Mouse (Mus musculus) gastrocnemius, adult 8-10 months (tissue): ENCODE measurements around the gene Peli2. TPM values are rescaled to one million over a fixed set of nuclear protein-coding genes. Genes with fewer than 3 reads are reported as not detected.

ENCODE experiments used
- DNase-seq, 2 experiments: peaks; one replicate each; pipeline ENCODE4 v3.0.0; 2022; ENCODE audit warnings: low spot score in 2 of 2
- total RNA-seq, 4 experiments: library from RNA; stranded (reverse); gene quantifications; 2 replicates each; pipeline ENCODE4 v1.2.4; 2022

Peli2 gene
- total RNA-seq, 4 experiments from 2014 or later: 8.3 to 15.3 (median 11.4) TPM

- no peak for DNase-seq
These were observed 166.3 kb downstream of the Peli2 start for GRCm38 (mm10) chr14:48286949-48287348.

DNA sequence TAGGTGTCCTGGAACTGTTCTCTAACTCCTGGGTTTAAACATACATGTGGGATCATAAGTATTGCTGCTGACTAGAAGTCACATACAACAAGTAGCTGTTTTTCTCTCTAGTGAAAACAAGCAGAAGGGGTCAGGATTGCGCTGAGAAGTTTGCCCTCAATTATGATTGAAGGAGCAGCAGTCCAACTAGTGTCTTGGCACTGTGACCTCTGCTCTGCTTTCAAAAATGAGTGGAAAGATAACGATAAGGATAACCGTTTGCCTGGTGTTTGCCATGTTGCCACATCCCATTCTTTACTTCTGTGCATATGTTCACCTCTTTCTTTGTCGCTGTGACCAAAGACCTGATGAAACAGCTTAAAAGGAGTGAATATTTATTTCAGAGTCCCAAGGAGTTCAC, 167.0 kb downstream of the Peli2 start:
- DNase-seq: no peak

- no peak for DNase-seq
These were observed 168.0 kb downstream of the Peli2 start for GRCm38 (mm10) chr14:48288600-48288999.

DNA sequence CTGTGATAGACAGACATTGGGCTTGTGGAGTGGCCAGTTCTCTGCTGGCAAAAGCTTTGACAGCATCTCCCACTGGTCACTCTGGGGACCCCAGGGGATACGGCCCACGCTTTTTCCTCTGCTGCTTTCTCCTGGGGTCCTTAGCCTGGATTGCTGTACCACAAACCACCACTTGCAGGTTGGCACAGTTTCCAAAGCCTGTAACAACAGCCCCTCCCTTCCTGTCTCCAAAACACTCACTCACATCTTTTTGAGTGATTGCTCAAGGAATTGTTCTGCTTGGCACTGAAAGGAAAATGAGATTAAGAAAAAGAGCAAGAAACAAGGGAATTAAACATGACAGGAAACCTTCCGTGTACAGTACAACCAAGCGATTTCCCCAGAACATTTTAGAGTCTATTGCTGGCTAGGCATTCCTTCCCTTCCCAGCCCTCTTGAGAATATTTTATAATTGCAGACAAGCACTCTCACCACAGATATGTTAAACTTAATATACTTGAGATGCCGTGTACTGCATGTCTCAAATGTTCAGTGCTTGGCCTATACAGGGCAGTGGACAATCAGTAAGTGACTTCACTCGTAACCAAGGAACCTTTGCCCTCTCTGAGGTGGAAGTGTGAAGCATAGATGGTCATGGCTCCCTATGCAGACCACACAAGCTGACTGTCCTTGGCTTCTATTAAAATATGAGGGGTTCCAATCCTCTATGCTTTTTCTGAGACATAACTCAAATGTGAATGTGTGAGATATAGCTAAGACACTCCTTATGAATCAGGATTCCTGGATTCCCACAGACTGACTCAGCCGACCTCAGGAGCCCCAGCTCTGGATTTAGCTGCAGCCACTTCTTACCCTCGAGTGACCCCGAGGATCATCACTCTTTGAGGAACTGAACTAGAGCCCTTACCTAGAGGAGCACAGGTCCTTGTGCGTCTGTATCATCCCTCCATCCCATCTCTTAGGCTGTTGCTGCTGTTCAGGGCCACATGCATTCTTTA, 169.3 kb downstream of the Peli2 start:
- DNase-seq: no peak

DNA sequence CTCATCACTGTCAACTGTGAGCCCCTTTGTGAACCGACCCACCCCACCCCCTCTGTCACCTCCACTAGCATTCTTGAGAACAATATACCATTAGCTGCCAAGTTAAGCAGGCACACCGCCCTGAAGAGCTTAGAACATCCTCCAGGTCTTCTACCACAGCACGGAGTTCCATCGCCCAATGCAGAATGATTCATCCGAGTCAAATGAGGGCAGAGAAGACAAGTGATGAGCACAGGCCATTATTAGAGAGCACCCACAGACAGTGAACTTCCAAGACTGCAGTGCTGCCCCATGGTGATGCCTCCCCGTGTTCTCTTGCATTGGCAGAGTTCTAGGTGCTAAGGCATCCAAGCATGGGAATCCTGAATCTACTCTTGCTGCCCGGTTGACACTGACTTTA, 172.9 kb downstream of the Peli2 start:
- no peak for DNase-seq

GRCm38 (mm10) chr14:48295410-48295809, 174.8 kb downstream of the Peli2 start:
- DNase-seq: no peak

DNA sequence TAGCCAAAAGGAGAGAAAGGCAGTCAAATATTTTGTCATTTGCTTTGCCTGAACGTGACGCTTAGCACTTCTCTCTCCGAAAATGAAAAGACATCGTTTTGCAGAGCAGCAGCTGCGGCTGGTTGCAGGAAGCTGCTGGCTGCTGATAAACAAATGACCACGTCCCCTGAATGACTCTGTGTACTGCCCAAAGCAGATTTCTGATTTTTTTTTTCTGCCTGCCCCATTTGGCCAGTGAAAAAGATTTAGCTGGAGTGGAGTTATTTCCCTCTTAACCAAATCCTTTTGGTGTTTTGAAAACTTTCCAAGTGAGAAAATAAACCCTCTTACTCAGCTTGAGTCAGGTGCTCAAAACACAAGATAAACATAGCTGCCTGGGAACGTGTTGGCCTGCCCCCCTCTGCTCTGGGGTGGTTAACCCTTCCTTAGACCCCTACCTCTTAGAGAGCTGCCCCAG, 175.2 kb downstream of the Peli2 start:
- DNase-seq: no peak

DNA sequence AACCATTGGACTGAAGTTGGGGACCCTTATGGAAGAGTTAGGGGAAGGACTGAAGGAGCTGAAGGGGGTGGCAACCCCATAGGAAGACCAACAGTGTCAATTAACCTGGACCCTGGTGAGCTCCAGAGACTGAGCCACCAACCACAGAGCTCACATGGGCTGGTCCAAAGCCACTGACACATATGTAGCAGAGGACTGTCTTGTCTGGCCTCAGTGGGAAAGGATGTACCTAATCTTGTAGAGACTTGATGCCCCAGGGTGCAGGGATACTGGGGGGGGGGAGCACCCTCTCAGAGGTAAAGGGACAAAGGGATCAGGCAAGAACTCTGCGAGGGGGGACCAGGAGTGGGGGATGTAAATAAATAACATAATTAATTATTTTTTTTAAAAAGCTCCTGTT, 176.2 kb downstream of the Peli2 start:
- DNase-seq: no peak

GRCm38 (mm10) chr14:48302471-48303186, 182.0 kb downstream of the Peli2 start:
- no peak for DNase-seq

- no peak for DNase-seq
These were observed 182.6 kb downstream of the Peli2 start for GRCm38 (mm10) chr14:48303235-48303634.

DNA sequence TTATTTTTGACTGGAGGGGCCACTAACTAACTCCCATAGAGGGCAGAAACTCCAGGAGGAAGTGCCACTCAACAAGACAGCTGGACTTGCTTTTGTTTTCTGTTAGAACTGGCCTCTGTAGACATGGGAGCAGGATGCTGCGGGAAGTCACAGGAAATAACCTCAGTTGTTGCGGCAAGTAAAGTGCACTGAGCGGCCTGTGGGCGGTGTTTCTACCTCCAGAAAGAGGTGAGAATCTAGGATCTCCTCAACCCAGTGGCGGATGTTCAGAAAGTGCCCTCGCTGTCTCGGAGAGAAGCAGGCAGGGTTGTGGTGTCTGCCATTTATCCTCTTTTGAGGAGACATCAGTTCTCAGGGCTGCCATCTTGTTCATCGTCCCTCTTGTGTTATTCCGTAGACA, 183.2 kb downstream of the Peli2 start:
- no peak for DNase-seq

GRCm38 (mm10) chr14:48313234-48313633, 192.6 kb downstream of the Peli2 start:
- no peak for DNase-seq

- DNase-seq: no peak
These were observed 195.8 kb downstream of the Peli2 start for GRCm38 (mm10) chr14:48316396-48316795.

DNA sequence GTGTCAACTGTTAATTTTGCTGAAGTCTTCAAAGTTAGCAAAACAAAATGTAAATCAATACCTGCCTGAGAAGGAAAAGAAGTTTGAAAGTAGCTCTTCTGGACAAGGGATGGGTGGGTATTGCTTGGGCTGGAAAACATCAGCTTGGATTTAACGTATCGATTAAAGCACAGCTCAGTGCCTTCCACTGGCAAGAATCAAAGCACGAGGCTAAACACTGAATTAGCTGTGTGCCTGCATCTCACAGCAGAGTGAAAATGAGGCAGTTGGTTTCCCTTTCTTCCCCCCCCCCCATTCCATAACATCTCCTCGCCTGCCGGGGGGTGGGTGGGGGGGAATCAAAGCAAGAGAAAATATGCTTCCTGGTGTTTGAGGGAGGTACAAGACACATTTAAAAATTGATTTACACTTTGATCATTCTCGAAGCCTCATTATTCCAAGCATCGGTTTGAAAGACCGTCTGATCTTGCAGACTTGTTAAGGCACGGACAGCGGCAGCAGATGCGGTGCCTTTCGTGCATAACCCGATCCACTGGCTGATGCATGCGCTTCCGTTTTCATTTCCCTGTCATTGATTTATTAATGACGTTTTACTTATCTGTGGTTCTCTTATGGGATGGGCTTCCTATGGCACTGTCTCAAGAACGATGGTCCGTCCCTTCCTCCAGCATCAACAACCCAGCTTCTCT, 203.3 kb downstream of the Peli2 start:
- DNase-seq: no peak

- no peak for DNase-seq
These were observed 203.8 kb downstream of the Peli2 start for GRCm38 (mm10) chr14:48324460-48324850.

DNA sequence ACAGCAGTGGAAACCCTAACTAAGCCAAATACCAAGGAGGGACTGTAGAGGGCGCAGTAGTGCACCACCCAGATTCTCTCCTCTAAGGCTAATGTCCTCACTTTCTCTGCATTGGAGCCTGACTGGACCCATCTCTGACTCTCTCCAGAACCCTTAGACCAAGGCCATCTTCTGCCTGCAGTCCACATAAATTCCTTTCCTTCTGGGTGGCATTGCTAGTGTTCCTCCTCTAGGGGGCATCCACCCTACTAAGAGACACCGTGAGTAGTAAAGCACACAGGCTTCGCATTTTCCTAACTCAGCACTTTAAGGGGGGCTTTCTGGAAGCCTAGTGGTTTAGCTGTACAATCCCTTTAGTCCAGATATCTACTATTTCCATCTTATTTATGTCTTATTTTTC, 207.1 kb downstream of the Peli2 start:
- no peak for DNase-seq

GRCm38 (mm10) chr14:48329716-48330365, 209.2 kb downstream of the Peli2 start:
- DNase-seq: no peak
